13 mouse cellular contexts compared by ENCODE assay signal in genomic region chr11:69471491-69471890, GRCm38 (mm10). TPM values are rescaled to one million over a fixed set of nuclear protein-coding genes. Genes with fewer than 3 reads are reported as not detected.
DNase-seq lines count a peak whose midpoint lies in the region; ATAC-seq and TF ChIP-seq lines count a peak whose summit lies in the region.
"Had no signal": no experiment of that assay in that cellular context is flagged by ENCODE, and none has a peak within 500 bp of the region (broad histone marks: within the 10 kb centered on the region; RNA-seq: fewer than 3 reads in every experiment).

No protein-coding gene starts in this region.

- in situ Hi-C loops in CH12.LX (cut with MboI; ENCODE audit: low pct_ligation_motif_present, low pct_unique_long_range_greater_than_20kb, low sequenced_read_pairs): no loop called here
- in situ Hi-C loops in Patski (cut with MboI; ENCODE audit: low pct_unique_long_range_greater_than_20kb): no loop called here

- 0 out of 2 replicates have a peak, but pooled peaks have one; percentile 19 for TF ChIP-seq EP300 in CH12.LX (IDR thresholded peaks at IDR 0.05; ENCODE audit: low read length)

- no peak for TF ChIP-seq RAD21 in CH12.LX (IDR thresholded peaks at IDR 0.05; ENCODE audit: low read depth, low read length)

- no peaks in the 10 kb centered on the region for H3K79me2 ChIP-seq in CH12.LX (replicated peaks; ENCODE audit: control insufficient read depth, extremely low read depth, insufficient read depth, poor library complexity, severe bottlenecking)

- 5% methylated on average over 8 of the region's 8 CpGs for WGBS in kidney, embryonic 15.5 days
- WGBS in kidney, embryonic 16.5 days: 7% methylated on average over 8 of the region's 8 CpGs
- 22% methylated on average over 8 of the region's 8 CpGs for WGBS in midbrain, embryonic 13.5 days

- POLR2A ChIA-PET in Patski (lab: Charles Lee): no interaction called here

- no peak overlapping the region for H3K4me3 ChIP-seq in kidney, embryonic 15.5 days (replicated peaks)
- H3K4me3 ChIP-seq in kidney, embryonic 16.5 days (ENCODE audit: low read length): no peak overlapping the region
- H3K4me3 ChIP-seq in CH12.LX (replicated peaks in 1 of 3; ENCODE audit: low read depth in 2 of 3, low read length in 2 of 3, poor library complexity in 1 of 3): no peak overlapping the region
- no peak overlapping the region for H3K4me3 ChIP-seq in midbrain, embryonic 13.5 days (replicated peaks)
- H3K4me3 ChIP-seq: heart, embryonic 13.5 days; hindbrain, embryonic 12.5 days; megakaryocyte, embryonic 14.5 days had no signal

- CTCF ChIA-PET in Patski (lab: Charles Lee): no interaction called here

- H3K36me3 ChIP-seq in kidney, embryonic 15.5 days: no peaks in the 10 kb centered on the region
- no peaks in the 10 kb centered on the region for H3K36me3 ChIP-seq in kidney, embryonic 16.5 days (ENCODE audit: insufficient read depth, low read length)
- no peaks in the 10 kb centered on the region for H3K36me3 ChIP-seq in CH12.LX (replicated peaks in 1 of 2; ENCODE audit: control insufficient read depth in 1 of 2, insufficient read depth in 1 of 2, low read length in 1 of 2)
- no peaks in the 10 kb centered on the region for H3K36me3 ChIP-seq in midbrain, embryonic 13.5 days
- H3K36me3 ChIP-seq: G1E; heart, embryonic 13.5 days; hindbrain, embryonic 12.5 days had no signal

- dilution Hi-C loops in CH12.LX (cut with MboI; ENCODE audit: extremely low pct_ligation_motif_present, extremely low pct_unique_long_range_greater_than_20kb, low sequenced_read_pairs): no loop called here

- no peak overlapping the region for H3K27ac ChIP-seq in kidney, embryonic 15.5 days
- no peak overlapping the region for H3K27ac ChIP-seq in kidney, embryonic 16.5 days (ENCODE audit: low read length)
- H3K27ac ChIP-seq in CH12.LX (ENCODE audit: insufficient read depth, low read depth): no peak overlapping the region
- no peak overlapping the region for H3K27ac ChIP-seq in midbrain, embryonic 13.5 days
- H3K27ac ChIP-seq: heart, embryonic 13.5 days; hindbrain, embryonic 12.5 days had no signal

- TF ChIP-seq CTCF in CH12.LX (conservative IDR thresholded peaks at IDR 0.05 in 1 of 2, IDR thresholded peaks at IDR 0.05 in 1 of 2; ENCODE audit: low read depth in 2 of 2, low read length in 2 of 2) (no peak), Patski (IDR thresholded peaks at IDR 0.05) (no peak)

- TF ChIP-seq POLR2A in CH12.LX (IDR thresholded peaks at IDR 0.05; ENCODE audit: low read depth, low read length): no peak

- peaks cover 5% of the 10 kb centered on the region; the same call in 1 of the 2 replicates for H3K4me1 ChIP-seq in kidney, embryonic 15.5 days
- 0 out of 2 replicates have a peak, but pooled peaks cover 4% of the 10 kb centered on the region for H3K4me1 ChIP-seq in kidney, embryonic 16.5 days (ENCODE audit: insufficient read depth, low read length)
- peaks cover 5 to 14% of the 10 kb centered on the region in 2 experiments; a peak in 2 of 4 replicates for H3K4me1 ChIP-seq in CH12.LX (ENCODE audit: control insufficient read depth in 1 of 2, insufficient read depth in 2 of 2)
- peaks cover 6% of the 10 kb centered on the region; the same call in 1 of the 2 replicates for H3K4me1 ChIP-seq in midbrain, embryonic 13.5 days (replicated peaks)
- H3K4me1 ChIP-seq: hindbrain, embryonic 12.5 days had no signal

- 0 out of 2 replicates have a peak overlapping the region, but pooled peaks have one; percentile 2 for H3K4me2 ChIP-seq in kidney, embryonic 15.5 days
- H3K4me2 ChIP-seq in kidney, embryonic 16.5 days (replicated peaks; ENCODE audit: low read depth, low read length): no peak overlapping the region
- H3K4me2 ChIP-seq in CH12.LX (ENCODE audit: insufficient read depth, low read depth, poor library complexity, severe bottlenecking): no peak overlapping the region
- H3K4me2 ChIP-seq in midbrain, embryonic 13.5 days (replicated peaks): no peak overlapping the region
- H3K4me2 ChIP-seq: heart, embryonic 13.5 days; hindbrain, embryonic 12.5 days had no signal

- no peaks in the 10 kb centered on the region for H3K27me3 ChIP-seq in kidney, embryonic 15.5 days
- H3K27me3 ChIP-seq in kidney, embryonic 16.5 days (ENCODE audit: insufficient read depth, low read length): no peaks in the 10 kb centered on the region
- H3K27me3 ChIP-seq in CH12.LX (replicated peaks): peaks cover 63% of the 10 kb centered on the region
- H3K27me3 ChIP-seq in Patski: peaks cover 3% of the 10 kb centered on the region
- no peaks in the 10 kb centered on the region for H3K27me3 ChIP-seq in midbrain, embryonic 13.5 days
- H3K27me3 ChIP-seq: hindbrain, embryonic 12.5 days had no signal

- H3K9ac ChIP-seq in kidney, embryonic 15.5 days: no peak overlapping the region
- H3K9ac ChIP-seq in kidney, embryonic 16.5 days (replicated peaks; ENCODE audit: low read length): no peak overlapping the region
- H3K9ac ChIP-seq in CH12.LX (ENCODE audit: insufficient read depth, low read depth): no peak overlapping the region
- no peak overlapping the region for H3K9ac ChIP-seq in midbrain, embryonic 13.5 days (replicated peaks)
- H3K9ac ChIP-seq: heart, embryonic 13.5 days; hindbrain, embryonic 12.5 days had no signal

- no peak for ATAC-seq in kidney, embryonic 15.5 days (replicated peaks; ENCODE audit: low FRiP score)
- ATAC-seq in kidney, embryonic 16.5 days (ENCODE audit: low FRiP score, low TSS enrichment): no peak
- peak; percentile 60 for ATAC-seq in Patski
- ATAC-seq in midbrain, embryonic 13.5 days: no peak

- no peaks in the 10 kb centered on the region for H3K9me3 ChIP-seq in kidney, embryonic 15.5 days (replicated peaks)
- H3K9me3 ChIP-seq in kidney, embryonic 16.5 days (ENCODE audit: low read length): no peaks in the 10 kb centered on the region
- H3K9me3 ChIP-seq in CH12.LX (replicated peaks; ENCODE audit: low read length): no peaks in the 10 kb centered on the region
- H3K9me3 ChIP-seq in midbrain, embryonic 13.5 days: no peaks in the 10 kb centered on the region
- H3K9me3 ChIP-seq: G1E; heart, embryonic 13.5 days; hindbrain, embryonic 12.5 days; megakaryocyte, embryonic 14.5 days had no signal

- DNase-seq in CH12.LX (ENCODE audit: extremely low read depth) (no peak), Patski (ENCODE audit: low read depth, low spot score) (peak; percentile 33)
- peak; percentile 16 for DNase-seq in induced T-regulatory cell, adult 2 months (ENCODE audit: low read depth)
- no peak for DNase-seq in right cerebral cortex, adult 2 months (ENCODE audit: low spot score in 2 of 2)
- DNase-seq: adrenal gland, adult 2 months; thymus, postnatal 4 days had no signal

TF ChIP-seq in CH12.LX, 34 proteins besides CTCF, POLR2A, EP300 and RAD21:
- TF ChIP-seq IRF4 (IDR thresholded peaks at IDR 0.05; ENCODE audit: low read depth, low read length) (no peak), TCF12 (IDR thresholded peaks at IDR 0.05; ENCODE audit: low read depth, low read length) (no peak), HCFC1 (IDR thresholded peaks at IDR 0.05; ENCODE audit: low read depth, low read length) (no peak), JUN (IDR thresholded peaks at IDR 0.05; ENCODE audit: insufficient read depth, low read depth, low read length) (no peak), ZC3H11A (IDR thresholded peaks at IDR 0.05; ENCODE audit: low read depth, low read length) (no peak), ZKSCAN1 (IDR thresholded peaks at IDR 0.05; ENCODE audit: borderline replicate concordance, low read depth, low read length) (no peak), USF2 (conservative IDR thresholded peaks at IDR 0.05; ENCODE audit: low read depth, low read length) (no peak), GABPA (IDR thresholded peaks at IDR 0.05; ENCODE audit: insufficient replicate concordance, low read depth, low read length) (no peak), ELF1 (IDR thresholded peaks at IDR 0.05; ENCODE audit: low read depth, low read length) (no peak), JUND (conservative IDR thresholded peaks at IDR 0.05; ENCODE audit: low read depth, low read length) (no peak)

RNA-seq across cellular contexts. Expression of gene Kdm6b, which starts 58.0 kb away (rescaled TPM):
- 32.6 and 33.0 TPM in 2 replicates for polyA plus RNA-seq in kidney, embryonic 15.5 days (2015; fragmentation: Nextera tagmentation; extraction: Ambion mirVana)
- polyA plus RNA-seq in kidney, embryonic 16.5 days (2015; fragmentation: Nextera tagmentation; extraction: Ambion mirVana): 26.0 and 31.3 TPM in 2 replicates
- total RNA-seq in CH12.LX (2012; rRNA removed) (2.9 and 5.7 TPM in 2 replicates), CH12.LX (2014; rRNA removed) (0.36 and 0.66 TPM in 2 replicates)
- polyA plus RNA-seq in CH12.LX (2012; ENCODE audit: insufficient read length, low read depth) (6.0 and 7.2 TPM in 2 replicates), Patski (2021) (26.6 TPM)
- polyA plus RNA-seq in midbrain, embryonic 13.5 days (2015; fragmentation: Nextera tagmentation; extraction: Ambion mirVana): 54.9 and 59.2 TPM in 2 replicates

Comparison
In these comparisons a context has a peak if more than half of its experiments do, and no peak if none do; other contexts are left out.
1. DNase-seq: peak in Patski (single experiment) and induced T-regulatory cell, adult 2 months (single experiment); none in CH12.LX (single experiment) and right cerebral cortex, adult 2 months (0 of 2).